Mouse (Mus musculus): ENCODE measurements around the gene Mex3a. TPM values are rescaled to one million over a fixed set of nuclear protein-coding genes. Genes with fewer than 3 reads are reported as not detected.
A peak's percentile ranks its signal among the peaks of the same experiment; 100 is the strongest.

Mex3a gene
- total and polyA plus RNA-seq, 3 experiments: 1.1 to 4.9 (median 2.5) TPM

DNA sequence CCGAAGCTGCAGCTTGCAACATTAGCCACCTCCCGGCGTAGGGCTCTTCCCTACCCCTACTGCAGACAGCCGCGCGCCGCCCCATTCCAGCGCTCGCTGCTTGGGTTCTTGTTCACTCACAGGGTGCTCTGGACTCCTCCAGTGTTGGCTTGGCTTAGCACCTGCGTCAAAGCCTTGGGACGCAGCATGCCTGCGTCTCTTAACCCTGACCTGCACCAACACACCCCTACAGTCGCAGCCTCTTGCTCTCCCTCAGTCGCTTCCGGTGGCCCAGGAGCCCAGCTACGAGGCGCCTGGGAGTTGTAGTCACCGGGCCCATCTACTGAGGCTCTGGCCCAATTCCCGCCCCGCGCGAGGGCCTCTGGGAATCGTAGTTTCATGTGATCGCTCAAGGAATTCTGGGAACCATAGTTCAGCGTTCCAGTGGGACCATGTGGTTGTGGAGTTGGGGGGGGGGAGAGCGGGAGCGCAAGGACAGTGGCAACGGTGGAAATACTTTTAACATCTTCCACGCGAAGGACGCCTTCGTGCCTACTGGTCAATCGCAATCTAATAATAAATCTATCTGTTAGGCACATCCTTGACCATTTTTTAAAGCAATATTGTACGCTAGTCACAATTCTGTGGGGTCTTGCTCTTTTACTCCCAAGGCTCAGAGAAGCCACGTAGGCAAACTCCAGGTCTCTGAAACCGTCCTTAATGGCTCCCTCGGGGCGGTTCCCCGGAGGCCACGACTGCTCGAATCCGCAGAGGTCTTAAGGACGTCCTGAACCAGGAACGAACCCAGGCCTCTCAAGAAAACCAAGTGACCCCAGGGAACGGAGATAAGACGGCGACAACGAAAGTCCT lies 20.7 kb downstream of the Mex3a start, which contains the start of gene Lamtor2 (continued):
- TF ChIP-seq JUND (conservative IDR thresholded peaks at IDR 0.05; ENCODE audit: low read depth, low read length) (no peak), MAZ (IDR thresholded peaks at IDR 0.05; ENCODE audit: low read depth, low read length) (peak; percentile 86; the same call in 1 of the 2 replicates), CHD1 (IDR thresholded peaks at IDR 0.05; ENCODE audit: low read depth, low read length) (no peak), EP300 (IDR thresholded peaks at IDR 0.05; ENCODE audit: low read length) (no peak), MYC (IDR thresholded peaks at IDR 0.05; ENCODE audit: low read depth, low read length) (peak; percentile 99), ZKSCAN1 (IDR thresholded peaks at IDR 0.05; ENCODE audit: borderline replicate concordance, low read depth, low read length) (no peak), MAX (IDR thresholded peaks at IDR 0.05; ENCODE audit: low read length) (peak; percentile 90), CTCF (conservative IDR thresholded peaks at IDR 0.05 in 1 of 2, IDR thresholded peaks at IDR 0.05 in 1 of 2; ENCODE audit: low read depth in 2 of 2, low read length in 2 of 2) (no peak), TBP (conservative IDR thresholded peaks at IDR 0.05; ENCODE audit: low read depth, low read length) (0 out of 2 replicates have a peak, but pooled peaks have one; percentile 10), SIN3A (IDR thresholded peaks at IDR 0.05; ENCODE audit: low read length) (no peak; the same call in 1 of the 2 replicates), CHD2 (IDR thresholded peaks at IDR 0.05; ENCODE audit: low read length) (peak; percentile 54; the same call in 1 of the 2 replicates), ELF1 (IDR thresholded peaks at IDR 0.05; ENCODE audit: low read depth, low read length) (peak; percentile 92)

DNA sequence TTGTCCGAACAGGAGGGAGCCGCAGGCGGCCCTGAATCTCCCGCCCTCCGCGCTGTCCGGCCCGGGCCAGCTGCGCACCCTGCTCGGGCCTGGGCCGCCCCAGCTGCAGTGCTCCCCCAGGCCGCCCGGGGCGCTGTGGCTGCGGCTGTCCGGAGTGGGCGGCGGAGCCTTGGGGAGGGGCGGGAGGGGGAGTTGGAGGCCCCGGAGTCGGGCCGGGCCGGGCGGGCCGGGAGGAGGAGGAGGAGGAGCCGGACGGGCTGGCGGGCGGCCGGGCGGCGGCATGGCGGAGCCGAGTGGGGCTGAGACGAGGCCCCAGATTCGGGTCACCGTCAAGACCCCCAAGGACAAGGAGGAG lies 21.3 kb downstream of the Mex3a start, which contains the start of gene Ubqln4:
Ubqln4 (plus strand) TSS at position 234 of the 355 bp plus-strand sequence.
- H3K79me2 ChIP-seq (replicated peaks; ENCODE audit: control insufficient read depth, extremely low read depth, insufficient read depth, poor library complexity, severe bottlenecking): peaks cover 14% of the 10 kb centered on the region
- in situ Hi-C loops (cut with MboI; ENCODE audit: low pct_ligation_motif_present, low pct_unique_long_range_greater_than_20kb, low sequenced_read_pairs): loop anchor here (10.0 kb wide), 1 partner anchor 201 kb away; no protein-coding TSS in a partner anchor
- H3K4me1 ChIP-seq (ENCODE audit: control insufficient read depth in 1 of 2, insufficient read depth in 2 of 2): peaks cover 7 to 28% of the 10 kb centered on the region in 2 experiments; a peak in 3 of 4 replicates
- TF ChIP-seq SIN3A (IDR thresholded peaks at IDR 0.05; ENCODE audit: low read length): no peak
- TF ChIP-seq ELF1 (IDR thresholded peaks at IDR 0.05; ENCODE audit: low read depth, low read length): peak; percentile 45; the same call in 1 of the 2 replicates
- TF ChIP-seq MAZ (IDR thresholded peaks at IDR 0.05; ENCODE audit: low read depth, low read length): peak; percentile 69; the same call in 1 of the 2 replicates
- peak; percentile 73 for TF ChIP-seq NELFE (IDR thresholded peaks at IDR 0.05; ENCODE audit: low read depth, low read length)
- TF ChIP-seq EP300 (IDR thresholded peaks at IDR 0.05; ENCODE audit: low read length): no peak
- TF ChIP-seq ZC3H11A (IDR thresholded peaks at IDR 0.05; ENCODE audit: low read depth, low read length): no peak
- TF ChIP-seq MEF2A (IDR thresholded peaks at IDR 0.05; ENCODE audit: borderline replicate concordance, low read depth, low read length): peak; percentile 32; the same call in 1 of the 2 replicates
- no peak for TF ChIP-seq MAFK (IDR thresholded peaks at IDR 0.05; ENCODE audit: insufficient replicate concordance, low read length)
- TF ChIP-seq PAX5 (IDR thresholded peaks at IDR 0.05; ENCODE audit: low read length): no peak
- TF ChIP-seq ZNF384 (IDR thresholded peaks at IDR 0.05; ENCODE audit: low read depth, low read length): no peak
- TF ChIP-seq JUN (IDR thresholded peaks at IDR 0.05; ENCODE audit: insufficient read depth, low read depth, low read length): no peak
- TF ChIP-seq ETS1 (conservative IDR thresholded peaks at IDR 0.05; ENCODE audit: low read depth, low read length): no peak
- TF ChIP-seq HCFC1 (IDR thresholded peaks at IDR 0.05; ENCODE audit: low read depth, low read length): no peak
- no peak for TF ChIP-seq CHD1 (IDR thresholded peaks at IDR 0.05; ENCODE audit: low read depth, low read length)
- TF ChIP-seq CHD2 (IDR thresholded peaks at IDR 0.05; ENCODE audit: low read length): no peak
- TF ChIP-seq IRF4 (IDR thresholded peaks at IDR 0.05; ENCODE audit: low read depth, low read length): 0 out of 2 replicates have a peak, but pooled peaks have one; percentile 33
- TF ChIP-seq POLR2AphosphoS2 (IDR thresholded peaks at IDR 0.05; ENCODE audit: low read depth, low read length): no peak
- peak; percentile 8; the same call in 1 of the 2 replicates for TF ChIP-seq SMC3 (IDR thresholded peaks at IDR 0.05; ENCODE audit: low read depth, low read length)
- TF ChIP-seq KAT2A (IDR thresholded peaks at IDR 0.05; ENCODE audit: insufficient replicate concordance, low read length): 0 out of 2 replicates have a peak, but pooled peaks have one; percentile 27
- no peak; the same call in none of the 2 replicates for TF ChIP-seq RAD21 (IDR thresholded peaks at IDR 0.05; ENCODE audit: low read depth, low read length)
- no peak for TF ChIP-seq ZKSCAN1 (IDR thresholded peaks at IDR 0.05; ENCODE audit: borderline replicate concordance, low read depth, low read length)
- TF ChIP-seq RCOR1 (conservative IDR thresholded peaks at IDR 0.05; ENCODE audit: low read depth, low read length): no peak
- TF ChIP-seq USF1 (IDR thresholded peaks at IDR 0.05; ENCODE audit: low read depth, low read length): no peak; the same call in 1 of the 2 replicates
- TF ChIP-seq BHLHE40 (IDR thresholded peaks at IDR 0.05; ENCODE audit: low read depth, low read length): no peak
- TF ChIP-seq MXI1 (IDR thresholded peaks at IDR 0.05; ENCODE audit: low read depth, low read length): no peak; the same call in 1 of the 2 replicates
- TF ChIP-seq MYC (IDR thresholded peaks at IDR 0.05; ENCODE audit: low read depth, low read length): no peak
- no peak for TF ChIP-seq JUND (conservative IDR thresholded peaks at IDR 0.05; ENCODE audit: low read depth, low read length)
- TF ChIP-seq USF2 (conservative IDR thresholded peaks at IDR 0.05; ENCODE audit: low read depth, low read length): no peak
- TF ChIP-seq ZMIZ1 (IDR thresholded peaks at IDR 0.05; ENCODE audit: low read depth, low read length): peak; percentile 73
- TF ChIP-seq MAX (IDR thresholded peaks at IDR 0.05; ENCODE audit: low read length): no peak
- TF ChIP-seq CTCF (conservative IDR thresholded peaks at IDR 0.05 in 1 of 2, IDR thresholded peaks at IDR 0.05 in 1 of 2; ENCODE audit: low read depth in 2 of 2, low read length in 2 of 2): peak in 1 of 2 experiments; percentile 73; a peak in 2 of 4 replicates

More for the DNA sequence above, 21.3 kb downstream of the Mex3a start, which contains the start of gene Ubqln4:
- H3K9me3 ChIP-seq (replicated peaks; ENCODE audit: low read length): no peaks in the 10 kb centered on the region
- H3K27ac ChIP-seq (ENCODE audit: insufficient read depth, low read depth): peak within 1 kb of the TSS; percentile 70
- peak within 1 kb of the TSS; percentile 92 to 97 (median 93) for H3K4me3 ChIP-seq (replicated peaks in 1 of 3; ENCODE audit: low read depth in 2 of 3, low read length in 2 of 3, poor library complexity in 1 of 3)
- peak within 1 kb of the TSS; percentile 82 for H3K4me2 ChIP-seq (ENCODE audit: insufficient read depth, low read depth, poor library complexity, severe bottlenecking)
- H3K36me3 ChIP-seq (replicated peaks in 1 of 2; ENCODE audit: control insufficient read depth in 1 of 2, insufficient read depth in 1 of 2, low read length in 1 of 2): peaks cover 23 to 47% of the 10 kb centered on the region in 2 experiments
- H3K27me3 ChIP-seq (replicated peaks): no peaks in the 10 kb centered on the region
- peak within 1 kb of the TSS; percentile 91 for H3K9ac ChIP-seq (ENCODE audit: insufficient read depth, low read depth)
- dilution Hi-C loops (cut with MboI; ENCODE audit: extremely low pct_ligation_motif_present, extremely low pct_unique_long_range_greater_than_20kb, low sequenced_read_pairs): no loop called here
- peak; percentile 78 for DNase-seq (ENCODE audit: extremely low read depth)

Measured in CH12.LX (cell line).